Mouse (Mus musculus) lung, adult 2 months (tissue): ENCODE measurements around the gene Armcx5.
"Not testable (repeated sequence)": the region's sequence is repeated elsewhere in the genome, so short reads cannot be mapped to it uniquely, and the experiment has no call there.

Source experiments
- CTCF ChIP-seq: fragments of 200-500 bp; IDR thresholded peaks from 2 replicates; pipeline ENCODE4 v1.5.1; 2011; ENCODE audit warnings: mild to moderate bottlenecking, low read length, control low read depth; ENCODE audit not compliant: insufficient read depth
- POLR2A ChIP-seq: fragments of 200-500 bp; IDR thresholded peaks from 2 replicates; pipeline ENCODE4 v1.6.1; 2011; ENCODE audit warnings: low read depth, mild to moderate bottlenecking, control low read depth, low read length, borderline replicate concordance; ENCODE audit errors: extremely low read depth

GRCm38 (mm10) chrX:135745376-135745775 lies 2.8 kb downstream of the Armcx5 start:
- TF ChIP-seq CTCF, POLR2A: not testable (repeated sequence)
